Comparison of ENCODE assay signal across 10 mouse cellular contexts in genomic region chr3:86544785-86545184, GRCm38 (mm10). TPM values are rescaled to one million over a fixed set of nuclear protein-coding genes. Genes with fewer than 3 reads are reported as not detected.
DNase-seq lines count a peak whose midpoint lies in the region; ATAC-seq and TF ChIP-seq lines count a peak whose summit lies in the region.
"Had no signal": no experiment of that assay in that cellular context is flagged by ENCODE, and none has a peak within 500 bp of the region (broad histone marks: within the 10 kb centered on the region; RNA-seq: fewer than 3 reads in every experiment).

No protein-coding gene starts in this region.

- ATAC-seq in liver, embryonic 11.5 days (replicated peaks; ENCODE audit: low FRiP score), result no peak
- ATAC-seq in limb, embryonic 15.5 days (ENCODE audit: insufficient number of reproducible peaks, low FRiP score, low TSS enrichment, low read depth), result no peak
- no peak; the same call in 1 of the 2 replicates for ATAC-seq in stomach, embryonic 16.5 days (ENCODE audit: insufficient read depth, low FRiP score)

- intact Hi-C loops in left cerebral cortex, adult 2 months (cut with DNase I), result loop anchor here (10.0 kb wide), 1 partner anchor 210 kb away; no protein-coding TSS in a partner anchor

- H3K27ac ChIP-seq in liver, embryonic 11.5 days (ENCODE audit: low read depth, low read length), result no peak overlapping the region
- H3K27ac ChIP-seq in limb, embryonic 15.5 days, result 0 out of 2 replicates have a peak overlapping the region, but pooled peaks have one; percentile 43
- H3K27ac ChIP-seq in stomach, embryonic 16.5 days (ENCODE audit: low read length), result no peak overlapping the region
- H3K27ac ChIP-seq in left cerebral cortex, adult 2 months, result no peak overlapping the region
- H3K27ac ChIP-seq: macrophage had no signal

- peak; percentile 32 for DNase-seq in liver
- DNase-seq in liver, embryonic 11.5 days (ENCODE audit: low spot score), result no peak
- peak; percentile 70 for DNase-seq in forelimb bud, embryonic 11.5 days (ENCODE audit: low read depth, low spot score)
- DNase-seq in left cerebral cortex, adult 2 months (ENCODE audit: extremely low spot score in 1 of 2, low spot score in 2 of 2), result no peak
- DNase-seq in adrenal gland, postnatal 25 days, result no peak
- DNase-seq in ovary, adult 18-20 months (ENCODE audit: low spot score), result no peak
- DNase-seq: thymus, postnatal 14 days had no signal

- H3K27me3 ChIP-seq in liver, embryonic 11.5 days (replicated peaks; ENCODE audit: control insufficient read depth, insufficient read depth, low read length), result peaks cover 37% of the 10 kb centered on the region
- H3K27me3 ChIP-seq in limb, embryonic 15.5 days, result peaks cover 13% of the 10 kb centered on the region
- H3K27me3 ChIP-seq in stomach, embryonic 16.5 days (ENCODE audit: control insufficient read depth, insufficient read depth, low read length), result peaks cover 21% of the 10 kb centered on the region

- no peak overlapping the region; the same call in 1 of the 2 replicates for H3K4me3 ChIP-seq in liver, embryonic 11.5 days (ENCODE audit: low read depth, low read length)
- peak overlapping the region; percentile 31 for H3K4me3 ChIP-seq in limb, embryonic 15.5 days
- H3K4me3 ChIP-seq in stomach, embryonic 16.5 days (replicated peaks; ENCODE audit: low read length), result 0 out of 2 replicates have a peak overlapping the region, but pooled peaks have one; percentile 11
- H3K4me3 ChIP-seq in left cerebral cortex, adult 2 months, result no peak overlapping the region

- no peak overlapping the region for H3K9ac ChIP-seq in liver, embryonic 11.5 days (ENCODE audit: low read depth, low read length)
- H3K9ac ChIP-seq in limb, embryonic 15.5 days, result no peak overlapping the region
- H3K9ac ChIP-seq in stomach, embryonic 16.5 days (ENCODE audit: low read length), result no peak overlapping the region

- peaks cover 13% of the 10 kb centered on the region for H3K4me1 ChIP-seq in liver, embryonic 11.5 days (replicated peaks; ENCODE audit: control insufficient read depth, insufficient read depth, low read length)
- H3K4me1 ChIP-seq in limb, embryonic 15.5 days, result peaks cover 14% of the 10 kb centered on the region
- H3K4me1 ChIP-seq in stomach, embryonic 16.5 days (ENCODE audit: control insufficient read depth, insufficient read depth, low read length), result peaks cover 6% of the 10 kb centered on the region; the same call in 1 of the 2 replicates

- WGBS in liver, embryonic 11.5 days, result 45% methylated on average over 3 of the region's 3 CpGs
- WGBS in limb, embryonic 15.5 days, result 32% methylated on average over 3 of the region's 3 CpGs
- 50% methylated on average over 3 of the region's 3 CpGs for WGBS in stomach, embryonic 16.5 days

- H3K9me3 ChIP-seq in liver, embryonic 11.5 days (ENCODE audit: control insufficient read depth, low read length), result no peaks in the 10 kb centered on the region
- no peaks in the 10 kb centered on the region for H3K9me3 ChIP-seq in limb, embryonic 15.5 days
- H3K9me3 ChIP-seq in stomach, embryonic 16.5 days (replicated peaks; ENCODE audit: control insufficient read depth, low read length), result no peaks in the 10 kb centered on the region

- no peaks in the 10 kb centered on the region for H3K36me3 ChIP-seq in liver, embryonic 11.5 days (ENCODE audit: control insufficient read depth, insufficient read depth, low read length)
- H3K36me3 ChIP-seq in limb, embryonic 15.5 days, result no peaks in the 10 kb centered on the region
- H3K36me3 ChIP-seq in stomach, embryonic 16.5 days (ENCODE audit: control insufficient read depth, insufficient read depth, low read length), result no peaks in the 10 kb centered on the region

- TF ChIP-seq CTCF in left cerebral cortex, adult 2 months (IDR thresholded peaks at IDR 0.05), result no peak

- H3K4me2 ChIP-seq in liver, embryonic 11.5 days, result no peak overlapping the region
- H3K4me2 ChIP-seq in limb, embryonic 15.5 days, result peak overlapping the region; percentile 12; the same call in 1 of the 2 replicates
- no peak overlapping the region for H3K4me2 ChIP-seq in stomach, embryonic 16.5 days (ENCODE audit: low read depth, low read length)

RNA-seq across cellular contexts. Expression of gene Mab21l2, which starts 3.6 kb away (rescaled TPM):
- polyA plus RNA-seq in liver, embryonic 11.5 days (2014; fragmentation: Nextera tagmentation; extraction: Ambion mirVana), result 14.5 and 19.4 TPM in 2 replicates
- polyA plus RNA-seq in limb, embryonic 15.5 days (2015; fragmentation: Nextera tagmentation; extraction: Ambion mirVana), result 16.6 and 22.9 TPM in 2 replicates
- 10.3 and 11.8 TPM in 2 replicates for polyA plus RNA-seq in stomach, embryonic 16.5 days (2015; fragmentation: Nextera tagmentation; extraction: Ambion mirVana)
- under 1 TPM; 0.25 to 0.26 TPM for total RNA-seq in left cerebral cortex, adult 2 months (2021)
- 10.9 and 11.4 TPM in 2 replicates for total RNA-seq in adrenal gland, postnatal 25 days (2021)
- polyA plus RNA-seq: macrophage had no signal

Comparison
In these comparisons a context has a peak if more than half of its experiments do, and no peak if none do; other contexts are left out.
1. DNase-seq: peak in liver (single experiment) and forelimb bud, embryonic 11.5 days (single experiment); none in liver, embryonic 11.5 days (single experiment), left cerebral cortex, adult 2 months (0 of 2), adrenal gland, postnatal 25 days (single experiment) and ovary, adult 18-20 months (single experiment).
2. H3K4me3 ChIP-seq: peak in limb, embryonic 15.5 days (single experiment) and stomach, embryonic 16.5 days (single experiment); none in liver, embryonic 11.5 days (single experiment) and left cerebral cortex, adult 2 months (single experiment).